Mouse (Mus musculus): Measurements from ENCODE around the gene Ago4.

DNA sequence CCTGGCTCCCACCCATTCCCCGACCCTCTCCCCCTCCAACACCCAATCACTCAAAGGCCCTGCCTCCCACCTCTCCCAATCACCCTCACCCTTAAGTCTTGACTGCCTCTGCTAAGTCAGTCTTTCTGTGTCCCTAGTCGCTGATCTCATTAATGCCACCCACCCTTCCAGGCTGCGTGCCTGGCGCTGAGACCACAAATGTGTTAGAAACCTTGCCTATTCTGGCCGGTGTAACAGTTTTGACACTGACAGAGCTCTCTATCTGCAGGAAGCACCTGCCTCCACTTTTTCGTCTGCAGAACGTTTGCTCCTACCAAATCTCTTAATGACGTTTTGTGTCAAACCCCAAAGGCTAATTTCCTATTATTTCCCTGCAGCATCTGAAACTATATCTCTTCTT, 64.3 kb downstream of the Ago4 start:
- TF ChIP-seq CTCF (IDR thresholded peaks at IDR 0.05; ENCODE audit: low read depth) (no peak), EP300 (optimal IDR thresholded peaks at IDR 0.05) (no peak)

All from stomach, postnatal 0 days (tissue).